Mouse (Mus musculus): ENCODE results near the gene Dysf.

DNA sequence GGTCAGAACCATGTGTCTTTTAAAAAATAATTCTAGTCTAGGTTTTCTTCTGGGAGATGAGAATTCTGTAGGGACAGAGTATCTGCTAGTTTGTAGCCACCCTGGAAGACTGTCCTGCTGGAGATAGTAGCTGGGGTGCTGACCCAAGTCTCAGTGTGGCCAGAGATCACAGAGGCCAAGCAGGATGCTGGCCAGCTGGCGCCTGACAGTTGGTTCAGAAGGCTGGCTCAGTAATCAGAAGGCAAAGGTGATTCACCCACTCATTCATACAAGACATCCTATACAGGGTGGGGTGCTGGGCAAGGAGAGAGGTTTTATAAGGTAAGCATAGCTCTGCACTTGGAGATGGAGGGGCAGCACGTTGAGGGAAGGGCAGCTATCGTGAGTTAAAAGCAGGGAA lies 204.7 kb downstream of the Dysf start:
- TF ChIP-seq CTCF (IDR thresholded peaks at IDR 0.05; ENCODE audit: borderline replicate concordance, insufficient read depth, low read depth, low read length) = no peak
- TF ChIP-seq POLR2A (IDR thresholded peaks at IDR 0.05; ENCODE audit: borderline replicate concordance, insufficient read depth, low read length) = no peak
